Mouse (Mus musculus) intestine, embryonic 14.5 days (tissue): ENCODE data around the gene Syn1. TPM values are rescaled to one million over a fixed set of nuclear protein-coding genes. Genes with fewer than 3 reads are reported as not detected.
A peak's percentile ranks its signal among the peaks of the same experiment; 100 is the strongest.

Source experiments
- ATAC-seq: fragments of 200-750 bp; cut with Nextera tagmentation; replicated peaks from 2 replicates; pipeline ENCODE4 v1.8.0; 2017; ENCODE audit warnings: low read depth, moderate number of reproducible peaks, moderate TSS enrichment, moderate library complexity; ENCODE audit not compliant: low FRiP score, low TSS enrichment
- DNase-seq: peaks from one replicate; pipeline ENCODE4 v3.0.0-alpha.2; 2018; ENCODE audit warnings: low spot score
- H3K27ac ChIP-seq: fragments of 300-500 bp; sonication (generic); 2 replicates; pipeline ENCODE4 v1.5.1; 2014; ENCODE audit warnings: low read depth, mild to moderate bottlenecking, control low read depth
- H3K27me3 ChIP-seq: fragments of 300-500 bp; sonication (generic); replicated peaks from 2 replicates; pipeline ENCODE4 v1.6.1; 2014; ENCODE audit warnings: low read length, control low read depth; ENCODE audit not compliant: control insufficient read depth, insufficient read depth
- H3K36me3 ChIP-seq: fragments of 300-500 bp; sonication (generic); 2 replicates; pipeline ENCODE4 v1.6.1; 2014; ENCODE audit warnings: low read length, control low read depth; ENCODE audit not compliant: control insufficient read depth, insufficient read depth
- H3K4me1 ChIP-seq: fragments of 300-500 bp; sonication (generic); replicated peaks from 2 replicates; pipeline ENCODE4 v1.6.1; 2014; ENCODE audit warnings: low read length, control low read depth, mixed read lengths; ENCODE audit not compliant: control insufficient read depth, insufficient read depth
- H3K4me2 ChIP-seq: fragments of 300-500 bp; sonication (generic); 2 replicates; pipeline ENCODE4 v1.6.1; 2014; ENCODE audit warnings: low read length
- H3K4me3 ChIP-seq: fragments of 300-500 bp; sonication (generic); 2 replicates; pipeline ENCODE4 v1.5.1; 2014; ENCODE audit warnings: low read depth, low read length, control low read depth, mixed read lengths
- H3K9ac ChIP-seq: fragments of 300-500 bp; sonication (generic); 2 replicates; pipeline ENCODE4 v1.6.1; 2014; ENCODE audit warnings: mild to moderate bottlenecking, low read length
- H3K9me3 ChIP-seq: fragments of 300-500 bp; sonication (generic); 2 replicates; pipeline ENCODE4 v1.6.1; 2016; ENCODE audit warnings: low read length, control low read depth; ENCODE audit not compliant: control insufficient read depth
- WGBS: fragments of 180-500 bp; shearing (Covaris S2); extraction: QIAGEN DNeasy Blood & Tissue Kit; methylation state at CpG from one replicate; pipeline ENCODE4 v1.1.7; 2014; 5-methylcytosine and 5-hydroxymethylcytosine counted together
- microRNA-seq: library from miRNA; unstranded; fragments of <30 nt; microRNA quantifications from one replicate; pipeline ENCODE4, GENCODE M21; 2016
- polyA plus RNA-seq: library from polyadenylated mRNA; unstranded; fragments of >200 nt; fragmentation: Nextera tagmentation; extraction: Ambion mirVana; gene quantifications from 2 replicates; pipeline ENCODE4 v1.2.1, GENCODE M21; 2014

Syn1 gene
- polyA plus RNA-seq, 1 experiment from 2014 or later = 2.7 TPM

GRCm38 (mm10) chrX:20847816-20848215, 73.0 kb downstream of the Syn1 start:
- no peak overlapping the region for H3K9ac ChIP-seq
- 0 out of 2 replicates have a peak, but pooled peaks have one; percentile 22 for ATAC-seq

GRCm38 (mm10) chrX:20847232-20847631, 73.6 kb downstream of the Syn1 start:
- WGBS = 87% methylated on average over 3 of the region's 3 CpGs
- Histone ChIP-seq H3K4me2 (no peak overlapping the region; the same call in 1 of the 2 replicates), H3K36me3 (peaks cover 14% of the 10 kb centered on the region), H3K27me3 (no peaks in the 10 kb centered on the region), H3K4me3 (no peak overlapping the region), H3K27ac (0 out of 2 replicates have a peak overlapping the region, but pooled peaks have one; percentile 78), H3K4me1 (no peaks in the 10 kb centered on the region), H3K9me3 (no peaks in the 10 kb centered on the region), H3K9ac (no peak overlapping the region)
- no peak for ATAC-seq
- DNase-seq = no peak

More at GRCm38 (mm10) chrX:20847816-20848215, 73.0 kb downstream of the Syn1 start:
- H3K4me1 ChIP-seq = no peaks in the 10 kb centered on the region
- H3K4me2 ChIP-seq = peak overlapping the region; percentile 45
- peak overlapping the region; percentile 78 for H3K27ac ChIP-seq
- H3K9me3 ChIP-seq = no peaks in the 10 kb centered on the region
- H3K4me3 ChIP-seq = 0 out of 2 replicates have a peak overlapping the region, but pooled peaks have one; percentile 3
- DNase-seq = no peak
- whole genome bisulfite sequencing = 24% methylated on average over 2 of the region's 2 CpGs
- peaks cover 14% of the 10 kb centered on the region for H3K36me3 ChIP-seq
- H3K27me3 ChIP-seq = no peaks in the 10 kb centered on the region

- no peaks in the 10 kb centered on the region for H3K9me3 ChIP-seq
- H3K9ac ChIP-seq = no peak overlapping the region
- H3K36me3 ChIP-seq = no peaks in the 10 kb centered on the region
- H3K4me3 ChIP-seq = no peak overlapping the region
- ATAC-seq (peak; percentile 66; the same call in 1 of the 2 replicates), DNase-seq (peak; percentile 52)
- no peaks in the 10 kb centered on the region for H3K27me3 ChIP-seq
- no peaks in the 10 kb centered on the region for H3K4me1 ChIP-seq
- 19% methylated on average over 5 of the region's 5 CpGs for WGBS
- no peak overlapping the region for H3K27ac ChIP-seq
- no peak overlapping the region for H3K4me2 ChIP-seq
These were observed 91.9 kb downstream of the Syn1 start for GRCm38 (mm10) chrX:20828934-20829333.

GRCm38 (mm10) chrX:20819708-20820426, 100.9 kb downstream of the Syn1 start:
- H3K27me3 ChIP-seq = no peaks in the 10 kb centered on the region
- no peak overlapping the region for H3K9ac ChIP-seq
- peak overlapping the region; percentile 46 for H3K4me2 ChIP-seq
- WGBS = 41% methylated on average over 8 of the region's 8 CpGs
- no peaks in the 10 kb centered on the region for H3K36me3 ChIP-seq
- H3K4me3 ChIP-seq = no peak overlapping the region
- no peak overlapping the region for H3K27ac ChIP-seq
- ATAC-seq = 0 out of 2 replicates have a peak, but pooled peaks have one; percentile 50
- H3K4me1 ChIP-seq = no peaks in the 10 kb centered on the region
- H3K9me3 ChIP-seq = no peaks in the 10 kb centered on the region
- DNase-seq = peak; percentile 55

GRCm38 (mm10) chrX:20819204-20819628, 101.6 kb downstream of the Syn1 start:
- Histone ChIP-seq H3K4me2 (peak overlapping the region; percentile 46), H3K4me3 (peak overlapping the region; percentile 25; the same call in 1 of the 2 replicates), H3K36me3 (no peaks in the 10 kb centered on the region), H3K9me3 (no peaks in the 10 kb centered on the region), H3K9ac (no peak overlapping the region), H3K27ac (no peak overlapping the region), H3K27me3 (no peaks in the 10 kb centered on the region), H3K4me1 (no peaks in the 10 kb centered on the region)
- DNase-seq (peak; percentile 86), ATAC-seq (peak; percentile 87)
- WGBS = 24% methylated on average over 19 of the region's 19 CpGs

GRCm38 (mm10) chrX:20816974-20817373, 103.8 kb downstream of the Syn1 start:
- no peaks in the 10 kb centered on the region for H3K36me3 ChIP-seq
- H3K9me3 ChIP-seq = no peaks in the 10 kb centered on the region
- H3K27me3 ChIP-seq = no peaks in the 10 kb centered on the region
- no peak overlapping the region for H3K4me2 ChIP-seq
- no peak for DNase-seq
- no peak overlapping the region for H3K9ac ChIP-seq
- H3K4me3 ChIP-seq = no peak overlapping the region
- 77% methylated on average over 6 of the region's 6 CpGs for WGBS
- no peak overlapping the region for H3K27ac ChIP-seq
- ATAC-seq = no peak
- no peaks in the 10 kb centered on the region for H3K4me1 ChIP-seq

Small RNAs within 50 kb of the gene (microRNA-seq; reads per million reads assigned to microRNA genes)
- gene Gm24824 (not detected), gene Mir5617 (0.25 reads per million)

Other genes with a start within 250 kb of the Syn1 start
- gene Cdk16, start 233.1 kb downstream of the Syn1 start, polyA plus RNA-seq = 74.6 and 81.6 TPM in 2 replicates
- gene Usp11, start 217.1 kb downstream of the Syn1 start, polyA plus RNA-seq = 36.9 and 41.6 TPM in 2 replicates
- 95.7 and 110 TPM in 2 replicates for gene Araf, start 123.2 kb downstream of the Syn1 start, polyA plus RNA-seq
- gene Timp1, start 50.8 kb downstream of the Syn1 start, polyA plus RNA-seq = 29.9 and 34.9 TPM in 2 replicates
- gene Cfp, start 10.6 kb upstream of the Syn1 start, polyA plus RNA-seq = 4.2 and 6.0 TPM in 2 replicates
- 6.2 and 7.2 TPM in 2 replicates for gene Elk1, start 29.6 kb upstream of the Syn1 start, polyA plus RNA-seq
- 53.9 and 56.7 TPM in 2 replicates for gene Uxt, start 41.0 kb upstream of the Syn1 start, polyA plus RNA-seq
- 5.6 and 7.3 TPM in 2 replicates for gene Zfp182, start 141.3 kb upstream of the Syn1 start, polyA plus RNA-seq
- not detected in 2 replicates for gene Spaca5, start 147.4 kb upstream of the Syn1 start, polyA plus RNA-seq
- gene Zfp300, start 168.5 kb upstream of the Syn1 start, polyA plus RNA-seq = 1.5 and 1.7 TPM in 2 replicates
- gene Ssxa1, start 194.8 kb upstream of the Syn1 start, polyA plus RNA-seq = not detected in 2 replicates